Mouse (Mus musculus) left cerebral cortex, postnatal 36 days (tissue): Measurements from ENCODE around the gene Dnajb4. TPM values are rescaled to one million over a fixed set of nuclear protein-coding genes. Genes with fewer than 3 reads are reported as not detected.

Source experiments
- total RNA-seq, 2 experiments: library from RNA; stranded (reverse); gene quantifications; 2 replicates each; pipeline ENCODE4 v1.2.3; 2021

Gene Dnajb4
- total RNA-seq, 2 experiments from 2014 or later, result 62.8 to 72.6 TPM

Other genes with a start within 250 kb of the Dnajb4 start
- 1 to 10 TPM; 3.8 to 7.9 TPM for gene Gipc2, start 44.1 kb downstream of the Dnajb4 start, total RNA-seq
- gene Fubp1, start 120 bp upstream of the Dnajb4 start, total RNA-seq, result 100 to 1,000 TPM in 1 of 2 experiments, 10 to 100 TPM in 1; 88.4 to 149 TPM
- gene Nexn, start 56.0 kb upstream of the Dnajb4 start, total RNA-seq, result 1 to 10 TPM; 3.0 to 4.0 TPM
- 10 to 100 TPM; 74.2 to 79.3 TPM for gene Miga1, start 130.1 kb upstream of the Dnajb4 start, total RNA-seq
- gene Usp33, start 136.2 kb upstream of the Dnajb4 start, total RNA-seq, result 100 to 1,000 TPM; 126 to 148 TPM
- 10 to 100 TPM; 40.9 to 41.6 TPM for gene Zzz3, start 185.2 kb upstream of the Dnajb4 start, total RNA-seq